ENCODE assay signal across 30 mouse cellular contexts in genomic region chr4:82867111-82867510, GRCm38 (mm10). TPM values are rescaled to one million over a fixed set of nuclear protein-coding genes. Genes with fewer than 3 reads are reported as not detected.
DNase-seq lines count a peak whose midpoint lies in the region; ATAC-seq and TF ChIP-seq lines count a peak whose summit lies in the region.
"Had no signal": no experiment of that assay in that cellular context is flagged by ENCODE, and none has a peak within 500 bp of the region (broad histone marks: within the 10 kb centered on the region; RNA-seq: fewer than 3 reads in every experiment).

No protein-coding gene starts in this region.

- H3K9ac ChIP-seq in heart, embryonic 13.5 days, result no peak overlapping the region
- H3K9ac ChIP-seq in limb, embryonic 15.5 days, result no peak overlapping the region
- H3K9ac ChIP-seq in stomach, postnatal 0 days (ENCODE audit: low read length), result no peak overlapping the region
- H3K9ac ChIP-seq: hindbrain, embryonic 13.5 days; liver, embryonic 15.5 days; midbrain, embryonic 15.5 days; neural tube, embryonic 12.5 days had no signal

- no peaks in the 10 kb centered on the region for H3K27me3 ChIP-seq in heart, embryonic 13.5 days (replicated peaks)
- no peaks in the 10 kb centered on the region for H3K27me3 ChIP-seq in limb, embryonic 15.5 days
- H3K27me3 ChIP-seq in stomach, postnatal 0 days (ENCODE audit: control insufficient read depth, insufficient read depth, low read length), result no peaks in the 10 kb centered on the region
- H3K27me3 ChIP-seq: CH12.LX; hindbrain, embryonic 13.5 days; liver, embryonic 15.5 days; midbrain, embryonic 15.5 days; neural tube, embryonic 12.5 days; Patski had no signal

- no peak for ATAC-seq in heart, embryonic 13.5 days (ENCODE audit: extremely low read depth, insufficient number of reproducible peaks, low FRiP score, low TSS enrichment)
- no peak for ATAC-seq in limb, embryonic 15.5 days (ENCODE audit: insufficient number of reproducible peaks, low FRiP score, low TSS enrichment, low read depth)
- ATAC-seq in stomach, postnatal 0 days (ENCODE audit: low FRiP score, low TSS enrichment), result no peak
- no peak for ATAC-seq in erythroblast, adult 5-6 weeks (replicated peaks; ENCODE audit: low FRiP score, poor library complexity, severe bottlenecking)
- ATAC-seq: forebrain, embryonic 14.5 days; midbrain, embryonic 15.5 days; Patski had no signal

- H3K4me1 ChIP-seq in heart, embryonic 13.5 days, result no peaks in the 10 kb centered on the region
- no peaks in the 10 kb centered on the region for H3K4me1 ChIP-seq in limb, embryonic 15.5 days
- H3K4me1 ChIP-seq in stomach, postnatal 0 days (replicated peaks; ENCODE audit: control insufficient read depth, insufficient read depth), result no peaks in the 10 kb centered on the region
- H3K4me1 ChIP-seq: hindbrain, embryonic 13.5 days; liver, embryonic 15.5 days; midbrain, embryonic 15.5 days; neural tube, embryonic 12.5 days had no signal

- H3K9me3 ChIP-seq in heart, embryonic 13.5 days, result no peaks in the 10 kb centered on the region
- no peaks in the 10 kb centered on the region for H3K9me3 ChIP-seq in limb, embryonic 15.5 days
- H3K9me3 ChIP-seq in stomach, postnatal 0 days (ENCODE audit: control insufficient read depth, low read length), result no peaks in the 10 kb centered on the region
- H3K9me3 ChIP-seq: G1E; hindbrain, embryonic 13.5 days; liver, embryonic 15.5 days; megakaryocyte, embryonic 14.5 days; midbrain, embryonic 15.5 days; neural tube, embryonic 12.5 days had no signal

- H3K4me2 ChIP-seq in heart, embryonic 13.5 days, result no peak overlapping the region
- no peak overlapping the region for H3K4me2 ChIP-seq in limb, embryonic 15.5 days
- H3K4me2 ChIP-seq in stomach, postnatal 0 days (replicated peaks; ENCODE audit: low read depth), result no peak overlapping the region
- H3K4me2 ChIP-seq: hindbrain, embryonic 13.5 days; liver, embryonic 15.5 days; midbrain, embryonic 15.5 days; neural tube, embryonic 12.5 days had no signal

- TF ChIP-seq EP300 in stomach, postnatal 0 days (optimal IDR thresholded peaks at IDR 0.05), result no peak

- no peak overlapping the region for H3K4me3 ChIP-seq in heart, embryonic 13.5 days
- no peak overlapping the region for H3K4me3 ChIP-seq in limb, embryonic 15.5 days
- no peak overlapping the region for H3K4me3 ChIP-seq in stomach, postnatal 0 days (ENCODE audit: low read depth, low read length)
- H3K4me3 ChIP-seq: hindbrain, embryonic 13.5 days; layer of hippocampus, adult 2 months; liver, embryonic 15.5 days; megakaryocyte, embryonic 14.5 days; midbrain, embryonic 15.5 days; neural tube, embryonic 12.5 days had no signal

- TF ChIP-seq CTCF in stomach, postnatal 0 days (IDR thresholded peaks at IDR 0.05; ENCODE audit: low read depth), result no peak

- WGBS in heart, embryonic 13.5 days, result 52% methylated on average over 4 of the region's 4 CpGs
- 53% methylated on average over 4 of the region's 4 CpGs for WGBS in limb, embryonic 15.5 days
- 39% methylated on average over 4 of the region's 4 CpGs for WGBS in stomach, postnatal 0 days

- no peaks in the 10 kb centered on the region for H3K36me3 ChIP-seq in heart, embryonic 13.5 days
- no peaks in the 10 kb centered on the region for H3K36me3 ChIP-seq in limb, embryonic 15.5 days
- H3K36me3 ChIP-seq in stomach, postnatal 0 days (ENCODE audit: control insufficient read depth, insufficient read depth, low read length), result no peaks in the 10 kb centered on the region
- H3K36me3 ChIP-seq: G1E; hindbrain, embryonic 13.5 days; liver, embryonic 15.5 days; midbrain, embryonic 15.5 days; neural tube, embryonic 12.5 days had no signal

- DNase-seq in heart, postnatal 36 days, result no peak
- DNase-seq in lung, postnatal 36 days, result peak; percentile 3
- no peak for DNase-seq in lung, adult 18-20 months
- DNase-seq in stomach, postnatal 0 days (ENCODE audit: low spot score), result no peak
- DNase-seq: adrenal gland, postnatal 36 days; B cell, adult 2 months; cerebellum, adult 9-10 months; gastrocnemius, postnatal 10 days; kidney, adult 8-10 months; kidney, postnatal 14 days; layer of hippocampus, postnatal 36 days; liver; right cerebral cortex, postnatal 25 days; thymus, adult 18-20 months had no signal

- intact Hi-C loops in heart, postnatal 36 days (cut with DNase I), result no loop called here

- H3K27ac ChIP-seq in heart, embryonic 13.5 days (replicated peaks), result 0 out of 2 replicates have a peak overlapping the region, but pooled peaks have one; percentile 40
- H3K27ac ChIP-seq in limb, embryonic 15.5 days, result peak overlapping the region; percentile 35
- 0 out of 2 replicates have a peak overlapping the region, but pooled peaks have one; percentile 3 for H3K27ac ChIP-seq in stomach, postnatal 0 days (replicated peaks)
- H3K27ac ChIP-seq: hindbrain, embryonic 13.5 days; layer of hippocampus, adult 2 months; liver, embryonic 15.5 days; midbrain, embryonic 15.5 days; neural tube, embryonic 12.5 days had no signal

RNA-seq across cellular contexts. Expression of gene Zdhhc21, which starts 7.4 kb away (rescaled TPM):
- polyA plus RNA-seq in heart, embryonic 13.5 days (2015; fragmentation: Nextera tagmentation; extraction: Ambion mirVana), result 8.5 and 9.1 TPM in 2 replicates
- 10 to 100 TPM in 1 of 2 experiments, 1 to 10 TPM in 1; 9.8 to 10.5 TPM for total RNA-seq in heart, postnatal 36 days (2021)
- 14.3 and 14.8 TPM in 2 replicates for polyA plus RNA-seq in limb, embryonic 15.5 days (2015; fragmentation: Nextera tagmentation; extraction: Ambion mirVana)
- 9.9 and 10.4 TPM in 2 replicates for polyA plus RNA-seq in stomach, postnatal 0 days (2015; fragmentation: Nextera tagmentation; extraction: Ambion mirVana)
- total RNA-seq in erythroblast, adult 5-6 weeks (2015; ENCODE audit: low replicate concordance), result 3.6 and 6.3 TPM in 2 replicates
- 2.5 and 3.9 TPM in 2 replicates for total RNA-seq in erythroblast, adult 5-6 weeks (2017; ENCODE audit: low replicate concordance)

RNA-seq across cellular contexts. Expression of gene Cer1, which starts 17.8 kb away (rescaled TPM):
- polyA plus RNA-seq in heart, embryonic 13.5 days (2015; fragmentation: Nextera tagmentation; extraction: Ambion mirVana), result 0.11 and 0.32 TPM in 2 replicates
- not detected for total RNA-seq in heart, postnatal 36 days (2021)
- polyA plus RNA-seq in limb, embryonic 15.5 days (2015; fragmentation: Nextera tagmentation; extraction: Ambion mirVana), result 0.19 and 0.22 TPM in 2 replicates
- polyA plus RNA-seq in stomach, postnatal 0 days (2015; fragmentation: Nextera tagmentation; extraction: Ambion mirVana), result 0.05 TPM in 1 of 2 replicates, not detected in the other
- total RNA-seq in erythroblast, adult 5-6 weeks (2015; ENCODE audit: low replicate concordance), result not detected in 2 replicates
- total RNA-seq in erythroblast, adult 5-6 weeks (2017; ENCODE audit: low replicate concordance), result not detected in 2 replicates
- total RNA-seq: adrenal gland, adult 18-20 months; adrenal gland, postnatal 36 days; CH12.LX; G1E; gastrocnemius, postnatal 10 days; layer of hippocampus, adult 2 months; layer of hippocampus, postnatal 36 days had no signal
- polyA plus RNA-seq: G1E; heart, embryonic 14.5 days; hindbrain, embryonic 13.5 days; liver, embryonic 15.5 days; midbrain, embryonic 15.5 days; Patski; spleen, adult 2 months had no signal
